Mouse (Mus musculus) cerebral cortex, adult 2 months (tissue): ENCODE measurements around the gene Spop.

Experiments used
- WGBS: fragments of 180-500 bp; shearing (Covaris S2); methylation state at CpG from one replicate; pipeline ENCODE4 v1.1.7; 2018; 5-methylcytosine and 5-hydroxymethylcytosine counted together

Gene Spop

GRCm38 (mm10) chr11:95420880-95421435, 7.1 kb downstream of the Spop start:
- 70% methylated on average over 2 of the region's 2 CpGs for WGBS

DNA sequence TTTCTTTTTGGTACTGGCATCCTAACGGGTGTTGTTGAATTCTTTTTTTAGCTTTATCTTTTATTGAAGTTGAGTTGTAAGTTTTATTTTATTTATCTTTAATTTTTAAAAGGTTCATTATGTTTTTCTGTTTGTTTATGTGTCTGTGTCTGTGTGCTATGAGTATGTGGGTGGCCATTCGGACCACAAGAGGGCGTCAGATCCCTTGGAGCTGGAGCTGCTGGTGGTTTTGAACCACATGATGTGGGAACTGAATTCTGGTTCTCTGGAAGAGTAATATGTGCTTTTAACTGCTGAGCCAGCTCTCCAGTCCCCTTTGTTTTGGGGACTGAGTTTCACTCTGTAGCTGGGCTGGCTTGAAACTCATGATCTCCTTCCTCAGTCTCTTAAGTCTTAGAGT, 9.6 kb downstream of the Spop start:
- WGBS: 63% methylated on average over 3 of the region's 3 CpGs

GRCm38 (mm10) chr11:95431344-95431743, 17.5 kb downstream of the Spop start:
- WGBS: 47% methylated on average over 2 of the region's 2 CpGs

DNA sequence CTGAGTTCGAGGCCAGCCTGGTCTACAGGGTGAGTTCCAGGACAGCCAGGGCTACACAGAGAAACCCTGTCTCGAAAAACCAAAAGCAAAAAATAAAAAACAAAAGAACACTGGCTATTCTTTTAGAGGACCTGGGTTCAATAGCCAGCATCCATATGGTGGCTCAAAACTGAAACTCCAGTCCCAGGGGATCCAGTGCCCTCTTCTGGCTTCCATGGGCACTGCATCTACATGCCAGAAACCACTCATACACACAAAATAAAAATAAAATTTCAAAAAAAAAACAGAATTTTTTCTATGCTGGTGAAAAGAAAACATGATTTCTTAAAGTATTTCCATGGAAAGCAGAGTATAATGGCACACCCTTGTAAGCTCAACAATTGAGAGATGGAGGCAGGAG, 18.3 kb downstream of the Spop start:
- WGBS: 96% methylated on average over 2 of the region's 2 CpGs

DNA sequence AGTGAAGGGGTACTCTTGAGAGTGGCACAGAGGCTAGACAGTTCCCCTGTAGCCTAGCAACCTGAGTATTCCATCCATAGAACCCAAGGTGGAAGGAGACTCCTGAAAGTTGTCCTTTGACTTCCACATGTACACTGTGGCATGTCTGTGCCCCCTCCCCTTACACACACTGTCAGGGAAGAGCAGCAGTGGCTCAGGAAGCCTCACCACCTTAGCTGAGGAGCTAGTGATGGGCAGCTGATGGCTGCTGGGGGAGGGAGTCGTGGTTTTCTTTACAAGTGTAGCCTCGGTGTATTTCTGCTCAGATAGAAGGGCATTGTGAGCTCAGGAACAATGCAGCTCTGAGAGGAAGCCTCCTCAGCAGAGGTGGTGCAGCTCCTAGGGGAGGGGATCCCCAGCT, 31.5 kb downstream of the Spop start:
- 16% methylated on average over 2 of the region's 2 CpGs for WGBS

DNA sequence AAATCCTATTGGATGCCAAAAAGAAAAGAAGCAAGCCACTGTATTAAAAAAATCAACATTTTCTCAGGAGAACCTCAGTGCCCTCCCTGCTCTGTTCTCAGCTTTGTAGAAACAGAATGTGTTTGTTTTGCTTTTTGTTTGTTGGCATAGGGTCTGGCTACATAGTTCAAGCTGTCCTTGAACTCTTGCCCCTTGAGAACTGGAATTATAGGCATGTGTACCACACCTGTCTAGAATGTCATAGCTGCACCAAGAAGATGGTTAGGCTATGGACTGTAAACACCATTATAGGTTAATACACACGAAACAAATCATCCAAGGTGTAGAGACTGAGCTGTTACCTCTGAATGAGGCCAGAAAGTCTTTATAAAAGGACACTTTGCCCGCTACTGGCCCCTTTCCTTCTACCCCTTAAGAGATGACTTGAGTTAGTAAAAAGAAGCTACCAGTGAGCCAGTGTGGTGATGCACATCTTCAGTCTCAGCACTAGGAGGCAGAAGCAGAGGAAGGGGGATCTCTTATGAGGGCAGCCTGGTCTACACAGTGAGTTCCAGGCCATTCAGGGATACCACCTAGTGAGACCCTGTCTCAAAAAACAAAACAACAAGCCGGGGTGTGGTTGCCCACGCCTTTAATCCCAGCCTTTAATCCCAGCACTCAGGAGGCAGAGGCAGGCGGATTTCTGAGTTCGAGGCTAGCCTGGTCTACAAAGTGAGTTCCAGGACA, 32.9 kb downstream of the Spop start:
- 98% methylated on average over 6 of the region's 6 CpGs for WGBS

GRCm38 (mm10) chr11:95448346-95448745, 34.5 kb downstream of the Spop start:
- 48% methylated on average over 3 of the region's 3 CpGs for WGBS

DNA sequence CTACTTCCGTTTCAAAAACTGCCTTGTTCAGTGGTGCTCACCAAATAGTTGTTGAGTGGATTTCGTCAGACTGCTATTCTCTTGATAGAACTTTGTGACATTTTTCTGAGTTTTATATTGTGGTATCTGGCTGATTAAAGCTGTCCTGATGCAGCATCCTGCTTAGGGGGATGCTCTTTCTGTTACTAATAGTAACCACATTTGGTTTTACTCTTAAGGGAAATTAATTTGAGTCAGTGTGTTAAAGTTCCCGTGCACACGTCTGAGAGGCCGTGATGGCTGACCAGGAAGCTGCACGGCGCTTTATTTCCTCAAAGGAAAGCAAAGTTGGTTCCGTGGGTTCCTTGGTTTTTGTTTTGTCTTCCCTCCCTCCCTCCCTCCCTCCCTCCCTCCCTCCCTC, 41.5 kb downstream of the Spop start:
- WGBS: 72% methylated on average over 8 of the region's 8 CpGs

GRCm38 (mm10) chr11:95460872-95461271, 47.0 kb downstream of the Spop start:
- 77% methylated on average over 2 of the region's 2 CpGs for WGBS

- WGBS: 91% methylated on average over 3 of the region's 3 CpGs
Measured at GRCm38 (mm10) chr11:95462168-95462567, 48.3 kb downstream of the Spop start.

- WGBS: 58% methylated on average over 1 of the region's 1 CpGs
Measured at GRCm38 (mm10) chr11:95467731-95468130, 53.9 kb downstream of the Spop start.

GRCm38 (mm10) chr11:95472942-95473341, 59.1 kb downstream of the Spop start:
- WGBS: 56% methylated on average over 2 of the region's 2 CpGs

GRCm38 (mm10) chr11:95473456-95473855, 59.6 kb downstream of the Spop start:
- WGBS: 83% methylated on average over 1 of the region's 1 CpGs

DNA sequence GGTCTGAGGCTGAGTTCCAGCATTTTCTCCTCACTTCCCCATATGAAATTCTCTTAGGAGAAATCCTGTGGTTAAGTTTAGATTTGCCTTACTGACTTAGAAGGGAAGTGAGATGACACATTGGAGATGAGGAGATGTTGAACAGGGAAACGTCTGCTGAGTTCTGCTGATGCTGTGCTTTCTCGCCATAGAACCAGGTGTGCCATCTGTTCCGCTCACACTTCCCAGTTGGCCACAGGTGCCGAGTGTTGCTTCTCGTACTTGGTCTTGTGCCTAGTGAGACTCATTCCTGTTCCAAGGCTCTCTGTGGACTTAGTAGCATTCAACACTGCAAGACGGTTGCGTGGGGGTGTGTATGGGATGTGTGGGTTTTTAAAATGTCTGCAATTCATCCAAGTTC, 62.4 kb downstream of the Spop start:
- 39% methylated on average over 7 of the region's 7 CpGs for WGBS

DNA sequence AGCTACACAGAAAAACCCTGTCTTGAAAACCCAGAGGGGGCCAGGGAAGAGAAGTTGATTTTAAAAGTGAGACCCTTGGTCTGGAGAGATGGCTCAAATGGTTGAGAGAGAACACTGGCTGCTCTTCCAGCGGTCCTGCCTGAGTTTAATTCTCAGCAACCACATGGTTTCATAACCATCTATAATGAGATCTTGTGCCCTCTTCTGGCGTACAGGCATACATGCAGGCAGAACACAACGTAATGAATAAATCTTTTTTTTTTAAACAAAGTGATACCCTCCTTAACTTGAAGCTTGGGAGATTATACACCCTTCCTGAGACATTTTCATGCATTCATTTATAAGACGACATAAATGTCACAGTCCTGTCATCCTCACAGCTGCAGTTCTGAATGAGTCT, 65.6 kb downstream of the Spop start:
- WGBS: 75% methylated on average over 4 of the region's 4 CpGs

DNA sequence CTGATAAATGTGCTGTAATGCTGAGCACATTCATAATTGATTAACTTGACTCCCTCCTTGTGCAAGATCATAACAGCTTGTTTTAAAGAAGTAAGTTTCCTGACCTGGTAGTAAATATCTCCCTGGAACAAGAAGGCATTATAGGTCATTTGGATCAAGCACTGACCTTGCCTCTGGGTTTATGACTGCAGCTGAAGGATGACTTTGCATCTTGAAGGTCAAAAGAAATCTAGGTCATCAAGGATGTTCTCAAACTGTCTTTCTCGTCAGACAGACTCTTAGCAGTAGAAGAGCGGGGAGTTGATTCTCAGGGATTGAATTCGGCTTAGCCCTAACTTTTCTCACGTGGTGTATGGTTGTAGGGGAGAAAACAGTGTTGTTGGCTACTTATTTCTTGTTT, 66.8 kb downstream of the Spop start:
- WGBS: 87% methylated on average over 4 of the region's 4 CpGs

- WGBS: 96% methylated on average over 18 of the region's 18 CpGs
Measured at GRCm38 (mm10) chr11:95485634-95486033, 71.8 kb downstream of the Spop start.

- WGBS: 97% methylated on average over 2 of the region's 2 CpGs
Measured at GRCm38 (mm10) chr11:95487237-95487636, 73.4 kb downstream of the Spop start.

- WGBS: 81% methylated on average over 14 of the region's 14 CpGs
Measured at GRCm38 (mm10) chr11:95490104-95490503, 76.2 kb downstream of the Spop start.

DNA sequence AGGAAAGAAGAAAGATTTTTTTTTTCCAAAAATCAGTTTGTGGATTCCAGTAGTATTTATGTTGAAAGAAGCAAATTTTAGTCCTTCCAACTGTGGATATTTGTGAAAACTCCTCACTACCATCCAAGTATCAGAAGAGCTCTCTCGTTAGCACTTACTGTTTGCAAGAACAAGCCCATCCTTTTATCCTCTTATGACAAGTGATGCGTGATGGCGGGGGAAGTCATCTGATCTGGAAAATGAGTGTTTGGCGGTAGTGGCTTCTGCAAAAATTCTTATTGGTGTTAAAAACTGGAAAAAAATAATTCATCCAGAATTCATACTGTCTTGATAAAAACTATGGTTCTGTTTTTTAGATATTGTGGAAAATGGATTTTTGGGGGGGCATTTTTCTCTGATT, 78.4 kb downstream of the Spop start:
- 71% methylated on average over 4 of the region's 4 CpGs for WGBS

GRCm38 (mm10) chr11:95493010-95493409, 79.1 kb downstream of the Spop start:
- WGBS: 60% methylated on average over 4 of the region's 4 CpGs

GRCm38 (mm10) chr11:95493950-95494349, 80.1 kb downstream of the Spop start:
- 49% methylated on average over 9 of the region's 9 CpGs for WGBS

DNA sequence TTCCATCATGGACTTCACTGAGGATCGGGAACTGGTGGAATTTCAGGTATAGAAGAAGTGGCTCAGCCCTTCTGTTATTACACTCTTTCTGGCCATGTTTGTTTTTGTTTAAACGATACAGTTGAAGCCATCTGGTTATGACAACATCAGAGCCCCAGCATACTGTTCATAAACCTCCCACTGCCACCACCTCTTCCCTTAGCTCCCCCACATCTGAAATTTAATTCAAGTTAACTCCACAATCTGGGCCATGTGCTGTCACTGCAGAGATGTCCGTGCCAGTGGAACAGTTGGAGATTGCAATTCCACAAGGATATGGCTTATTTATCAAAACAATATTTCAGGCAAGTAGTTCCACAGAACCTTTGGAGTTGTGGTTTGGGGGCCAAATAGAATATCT, 80.5 kb downstream of the Spop start:
- 43% methylated on average over 3 of the region's 3 CpGs for WGBS

GRCm38 (mm10) chr11:95495883-95496282, 82.0 kb downstream of the Spop start:
- WGBS: 93% methylated on average over 9 of the region's 9 CpGs
